Mouse (Mus musculus): ENCODE data around the gene Sfmbt1.

DNA sequence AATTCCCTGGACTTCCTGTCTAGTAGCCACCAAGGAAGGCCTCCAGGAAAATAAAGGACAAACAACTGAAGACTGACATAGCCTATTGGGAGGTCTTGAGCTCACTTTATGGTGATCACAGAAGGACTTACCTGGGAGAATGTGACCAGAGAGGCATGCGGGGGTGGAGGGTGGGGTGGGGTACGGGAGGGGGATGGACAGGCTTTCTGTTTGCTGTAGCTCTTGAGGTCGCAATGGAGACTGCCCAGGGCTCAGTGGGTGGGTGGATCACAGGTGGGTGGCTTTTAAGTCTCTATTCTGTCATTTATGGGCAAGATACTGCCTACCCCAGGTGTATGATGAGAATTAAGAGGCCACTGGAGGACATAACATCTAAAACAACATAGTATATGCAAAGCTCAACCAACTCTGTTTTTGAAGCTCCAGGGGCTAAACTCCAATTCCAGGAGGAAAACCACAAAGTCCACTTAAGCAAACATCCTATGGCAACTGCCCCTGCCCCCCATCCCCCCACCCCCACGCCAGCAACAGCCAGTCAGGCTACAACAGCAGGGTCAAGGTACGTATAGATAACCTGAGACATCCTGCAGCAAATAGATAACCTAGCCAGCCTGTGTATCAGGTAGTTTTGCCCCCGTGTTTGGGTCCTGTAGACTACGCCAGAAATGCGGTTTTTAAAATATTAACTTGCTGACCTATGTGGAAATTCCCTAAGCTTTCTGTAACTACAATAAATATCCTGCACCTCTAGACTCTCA is 10.4 kb upstream of the Sfmbt1 start:
- TF ChIP-seq EP300 (optimal IDR thresholded peaks at IDR 0.05) (no peak), CTCF (IDR thresholded peaks at IDR 0.05; ENCODE audit: low read depth) (no peak)
